ENCODE assay signal across 9 mouse cellular contexts in the genomic region with DNA sequence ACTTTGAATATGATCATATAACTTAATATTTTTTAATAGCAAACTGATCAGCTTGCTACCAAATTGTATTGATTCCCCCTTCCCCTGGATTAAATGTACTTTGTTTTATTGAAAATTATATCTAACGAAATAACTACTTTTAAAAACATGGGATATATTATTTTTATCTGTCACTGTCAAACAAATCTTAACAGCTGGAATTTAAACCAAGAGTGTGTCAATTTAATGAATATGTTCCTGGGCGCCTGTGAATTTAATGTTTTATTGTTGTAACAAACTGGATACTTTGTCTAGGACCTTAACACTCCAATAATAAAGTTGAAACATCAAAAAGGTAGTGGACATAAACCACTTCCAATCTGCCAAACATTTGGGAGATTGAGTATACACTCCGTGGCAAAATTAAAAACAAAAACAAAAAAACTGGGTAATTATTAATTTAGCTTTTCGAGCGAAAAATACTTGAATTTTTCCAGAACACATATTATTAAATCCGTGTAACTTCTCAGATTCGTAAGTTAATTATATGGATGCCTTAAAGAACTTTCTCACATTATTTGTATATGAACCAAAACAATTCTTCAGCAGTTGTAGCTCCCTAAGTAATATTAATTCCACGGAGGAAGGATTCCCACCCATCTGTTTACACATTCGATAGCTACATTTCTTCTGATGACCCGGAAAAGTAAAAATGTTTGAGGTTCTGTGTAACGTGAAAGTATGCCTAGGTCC. TPM values are rescaled to one million over a fixed set of nuclear protein-coding genes. Genes with fewer than 3 reads are reported as not detected.
DNase-seq lines count a peak whose midpoint lies in the region; ATAC-seq lines count a peak whose summit lies in the region.
"Had no signal": no experiment of that assay in that cellular context is flagged by ENCODE, and none has a peak within 500 bp of the region (broad histone marks: within the 10 kb centered on the region; RNA-seq: fewer than 3 reads in every experiment).

No protein-coding gene starts in this region.

- H3K27ac ChIP-seq in kidney, embryonic 15.5 days, result peak overlapping the region; percentile 94
- H3K27ac ChIP-seq in embryonic facial prominence, embryonic 10.5 days (replicated peaks), result peak overlapping the region; percentile 99
- peak overlapping the region; percentile 80; the same call in 1 of the 2 replicates for H3K27ac ChIP-seq in hindbrain, embryonic 15.5 days (replicated peaks)
- H3K27ac ChIP-seq in midbrain, embryonic 13.5 days, result peak overlapping the region; percentile 90
- H3K27ac ChIP-seq: layer of hippocampus, adult 2 months had no signal

- H3K27me3 ChIP-seq in kidney, embryonic 15.5 days, result peaks cover 12% of the 10 kb centered on the region
- H3K27me3 ChIP-seq in embryonic facial prominence, embryonic 10.5 days (replicated peaks; ENCODE audit: low read depth, poor library complexity, severe bottlenecking), result no peaks in the 10 kb centered on the region
- H3K27me3 ChIP-seq in hindbrain, embryonic 15.5 days, result peaks cover 5% of the 10 kb centered on the region; the same call in 1 of the 2 replicates
- H3K27me3 ChIP-seq in midbrain, embryonic 13.5 days, result no peaks in the 10 kb centered on the region

- peak overlapping the region; percentile 71 for H3K4me2 ChIP-seq in kidney, embryonic 15.5 days
- H3K4me2 ChIP-seq in hindbrain, embryonic 15.5 days, result peak overlapping the region; percentile 89
- peak overlapping the region; percentile 71 for H3K4me2 ChIP-seq in midbrain, embryonic 13.5 days (replicated peaks)

- no peaks in the 10 kb centered on the region for H3K9me3 ChIP-seq in kidney, embryonic 15.5 days (replicated peaks)
- no peaks in the 10 kb centered on the region for H3K9me3 ChIP-seq in embryonic facial prominence, embryonic 10.5 days
- H3K9me3 ChIP-seq in hindbrain, embryonic 15.5 days, result no peaks in the 10 kb centered on the region
- H3K9me3 ChIP-seq in midbrain, embryonic 13.5 days, result no peaks in the 10 kb centered on the region

- 5% methylated on average over 11 of the region's 11 CpGs for WGBS in kidney, embryonic 15.5 days
- 2% methylated on average over 11 of the region's 11 CpGs for WGBS in embryonic facial prominence, embryonic 10.5 days
- 3% methylated on average over 11 of the region's 11 CpGs for WGBS in hindbrain, embryonic 15.5 days
- WGBS in midbrain, embryonic 13.5 days, result 3% methylated on average over 11 of the region's 11 CpGs

- no peaks in the 10 kb centered on the region for H3K36me3 ChIP-seq in kidney, embryonic 15.5 days
- no peaks in the 10 kb centered on the region for H3K36me3 ChIP-seq in embryonic facial prominence, embryonic 10.5 days (replicated peaks)
- H3K36me3 ChIP-seq in hindbrain, embryonic 15.5 days, result no peaks in the 10 kb centered on the region
- H3K36me3 ChIP-seq in midbrain, embryonic 13.5 days, result no peaks in the 10 kb centered on the region

- ATAC-seq in kidney, embryonic 15.5 days (replicated peaks; ENCODE audit: low FRiP score), result no peak
- ATAC-seq in hindbrain, embryonic 15.5 days (ENCODE audit: low FRiP score, low read depth), result no peak
- no peak for ATAC-seq in midbrain, embryonic 13.5 days
- no peak for ATAC-seq in inflammation-experienced regulatory T-cells, adult 6 months

- peak overlapping the region; percentile 56 for H3K9ac ChIP-seq in kidney, embryonic 15.5 days
- peak overlapping the region; percentile 43 for H3K9ac ChIP-seq in hindbrain, embryonic 15.5 days
- H3K9ac ChIP-seq in midbrain, embryonic 13.5 days (replicated peaks), result peak overlapping the region; percentile 70

- no peak for DNase-seq in kidney, adult 8-10 months
- DNase-seq in embryonic facial prominence, embryonic 10.5 days (ENCODE audit: low spot score), result no peak
- no peak for DNase-seq in layer of hippocampus, adult 11-12 months (ENCODE audit: low spot score)
- no peak for DNase-seq in urinary bladder, adult 18-20 months (ENCODE audit: low spot score in 2 of 2)

- peaks cover 28% of the 10 kb centered on the region for H3K4me1 ChIP-seq in kidney, embryonic 15.5 days
- H3K4me1 ChIP-seq in embryonic facial prominence, embryonic 10.5 days, result peaks cover 24% of the 10 kb centered on the region
- peaks cover 31% of the 10 kb centered on the region for H3K4me1 ChIP-seq in hindbrain, embryonic 15.5 days (replicated peaks)
- H3K4me1 ChIP-seq in midbrain, embryonic 13.5 days (replicated peaks), result peaks cover 31% of the 10 kb centered on the region

- peak overlapping the region; percentile 59 for H3K4me3 ChIP-seq in kidney, embryonic 15.5 days (replicated peaks)
- H3K4me3 ChIP-seq in embryonic facial prominence, embryonic 10.5 days, result peak overlapping the region; percentile 100
- H3K4me3 ChIP-seq in hindbrain, embryonic 15.5 days, result peak overlapping the region; percentile 56
- H3K4me3 ChIP-seq in midbrain, embryonic 13.5 days (replicated peaks), result peak overlapping the region; percentile 56
- H3K4me3 ChIP-seq: layer of hippocampus, adult 2 months had no signal

RNA-seq across cellular contexts. Expression of a gene that starts 2.2 kb away (rescaled TPM):
- 46.2 and 49.7 TPM in 2 replicates for polyA plus RNA-seq in kidney, embryonic 15.5 days (2015; fragmentation: Nextera tagmentation; extraction: Ambion mirVana)
- 159 TPM in 2 replicates for polyA plus RNA-seq in embryonic facial prominence, embryonic 10.5 days (2016; fragmentation: Nextera tagmentation; extraction: Ambion mirVana)
- polyA plus RNA-seq in hindbrain, embryonic 15.5 days (2015; fragmentation: Nextera tagmentation; extraction: Ambion mirVana), result 23.3 and 24.9 TPM in 2 replicates
- polyA plus RNA-seq in midbrain, embryonic 13.5 days (2015; fragmentation: Nextera tagmentation; extraction: Ambion mirVana), result 53.7 and 57.8 TPM in 2 replicates
- polyA plus RNA-seq in inflammation-experienced regulatory T-cells, adult 6 months (2017; shearing (Covaris generic)), result 1 to 10 TPM; 4.6 to 5.2 (median 5.1) TPM

RNA-seq across cellular contexts. Expression of a gene that starts 46.9 kb away (rescaled TPM):
- polyA plus RNA-seq in kidney, embryonic 15.5 days (2015; fragmentation: Nextera tagmentation; extraction: Ambion mirVana), result 122 and 130 TPM in 2 replicates
- polyA plus RNA-seq in embryonic facial prominence, embryonic 10.5 days (2016; fragmentation: Nextera tagmentation; extraction: Ambion mirVana), result 123 and 132 TPM in 2 replicates
- 105 and 111 TPM in 2 replicates for polyA plus RNA-seq in hindbrain, embryonic 15.5 days (2015; fragmentation: Nextera tagmentation; extraction: Ambion mirVana)
- polyA plus RNA-seq in midbrain, embryonic 13.5 days (2015; fragmentation: Nextera tagmentation; extraction: Ambion mirVana), result 160 and 164 TPM in 2 replicates
- polyA plus RNA-seq in inflammation-experienced regulatory T-cells, adult 6 months (2017; shearing (Covaris generic)), result 10 to 100 TPM; 30.2 to 49.2 (median 34.7) TPM
